Mouse (Mus musculus): ENCODE data around the gene Ssh3. TPM values are rescaled to one million over a fixed set of nuclear protein-coding genes. Genes with fewer than 3 reads are reported as not detected.
A peak's percentile ranks its signal among the peaks of the same experiment; 100 is the strongest.
"Not testable (repeated sequence)": the region's sequence is repeated elsewhere in the genome, so short reads cannot be mapped to it uniquely, and the experiment has no call there.

Gene Ssh3
- polyA plus RNA-seq, 1 experiment from 2014 or later: 2.3 TPM

DNA sequence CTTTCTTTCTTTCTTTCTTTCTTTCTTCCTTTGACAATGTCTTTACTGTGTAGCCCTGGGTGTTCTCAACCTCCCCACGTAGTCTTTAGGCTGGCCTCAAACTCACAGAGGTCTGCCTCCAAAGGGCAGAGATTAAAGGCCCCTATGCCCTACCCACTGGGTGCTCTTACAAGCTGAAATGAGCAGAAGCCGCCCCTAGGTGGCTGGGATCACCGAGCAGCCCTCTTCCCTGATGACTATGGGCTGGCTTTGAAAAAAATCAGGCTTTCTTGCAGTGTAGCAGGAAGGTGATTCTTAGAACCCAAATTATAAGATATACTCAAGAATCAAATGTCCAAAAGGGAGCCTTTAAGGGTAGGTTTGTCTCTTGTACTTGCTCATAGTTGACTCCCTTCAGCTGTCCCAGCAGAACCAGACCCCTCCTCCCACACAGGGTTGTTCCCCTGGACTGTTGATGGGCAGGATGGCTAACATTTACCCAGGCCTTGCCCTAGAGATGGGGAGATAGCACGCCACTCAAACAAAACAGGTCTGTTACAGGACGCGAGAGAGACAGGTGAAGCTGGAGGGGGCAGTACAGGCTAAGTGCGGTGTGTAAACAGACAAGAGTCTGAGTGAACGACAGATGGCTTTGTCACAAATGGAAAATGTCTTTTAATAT, 7.8 kb downstream of the Ssh3 start:
- Histone ChIP-seq H3K36me3 (ENCODE audit: control insufficient read depth, insufficient read depth, low read length) (no peaks in the 10 kb centered on the region), H3K9ac (ENCODE audit: low read length) (no peak overlapping the region), H3K4me2 (ENCODE audit: low read depth) (no peak overlapping the region), H3K4me3 (ENCODE audit: low read depth, low read length) (no peak overlapping the region), H3K27me3 (ENCODE audit: control insufficient read depth, insufficient read depth, low read length) (no peaks in the 10 kb centered on the region), H3K27ac (ENCODE audit: low read depth, low read length) (no peak overlapping the region), H3K4me1 (ENCODE audit: control insufficient read depth, insufficient read depth, low read length) (no peaks in the 10 kb centered on the region), H3K9me3 (ENCODE audit: control insufficient read depth, low read length) (no peaks in the 10 kb centered on the region)
- ATAC-seq (ENCODE audit: insufficient read depth, low FRiP score, low TSS enrichment) (no peak), DNase-seq (ENCODE audit: low spot score) (no peak)
- WGBS: 67% methylated on average over 8 of the region's 8 CpGs

DNA sequence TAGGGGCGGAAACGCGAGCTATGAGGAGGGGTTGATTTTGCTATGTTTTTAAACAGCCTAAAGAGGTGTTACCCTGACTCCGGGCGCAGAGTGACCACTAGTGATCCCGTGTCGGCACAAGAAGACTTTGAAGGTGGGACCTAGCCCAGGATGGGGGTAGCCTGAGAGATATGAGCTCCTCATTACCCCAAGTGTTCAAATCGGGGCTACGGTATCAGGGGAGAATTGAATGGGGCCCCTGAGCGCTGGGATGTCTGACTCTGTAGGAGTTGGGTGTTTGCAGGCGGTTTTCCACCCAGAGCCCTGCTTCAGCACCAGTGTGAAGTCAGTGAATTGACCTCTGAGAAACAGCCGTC, 11.1 kb downstream of the Ssh3 start:
- Histone ChIP-seq H3K27ac (ENCODE audit: low read depth, low read length) (no peak overlapping the region), H3K9ac (ENCODE audit: low read length) (peak overlapping the region; percentile 48), H3K4me1 (ENCODE audit: control insufficient read depth, insufficient read depth, low read length) (no peaks in the 10 kb centered on the region), H3K27me3 (ENCODE audit: control insufficient read depth, insufficient read depth, low read length) (no peaks in the 10 kb centered on the region), H3K9me3 (ENCODE audit: control insufficient read depth, low read length) (no peaks in the 10 kb centered on the region), H3K4me3 (ENCODE audit: low read depth, low read length) (peak overlapping the region; percentile 63), H3K4me2 (ENCODE audit: low read depth) (peak overlapping the region; percentile 84), H3K36me3 (ENCODE audit: control insufficient read depth, insufficient read depth, low read length) (no peaks in the 10 kb centered on the region)
- DNase-seq (ENCODE audit: low spot score) (no peak), ATAC-seq (ENCODE audit: insufficient read depth, low FRiP score, low TSS enrichment) (peak; percentile 42; the same call in 1 of the 2 replicates)
- 20% methylated on average over 12 of the region's 12 CpGs for WGBS

DNA sequence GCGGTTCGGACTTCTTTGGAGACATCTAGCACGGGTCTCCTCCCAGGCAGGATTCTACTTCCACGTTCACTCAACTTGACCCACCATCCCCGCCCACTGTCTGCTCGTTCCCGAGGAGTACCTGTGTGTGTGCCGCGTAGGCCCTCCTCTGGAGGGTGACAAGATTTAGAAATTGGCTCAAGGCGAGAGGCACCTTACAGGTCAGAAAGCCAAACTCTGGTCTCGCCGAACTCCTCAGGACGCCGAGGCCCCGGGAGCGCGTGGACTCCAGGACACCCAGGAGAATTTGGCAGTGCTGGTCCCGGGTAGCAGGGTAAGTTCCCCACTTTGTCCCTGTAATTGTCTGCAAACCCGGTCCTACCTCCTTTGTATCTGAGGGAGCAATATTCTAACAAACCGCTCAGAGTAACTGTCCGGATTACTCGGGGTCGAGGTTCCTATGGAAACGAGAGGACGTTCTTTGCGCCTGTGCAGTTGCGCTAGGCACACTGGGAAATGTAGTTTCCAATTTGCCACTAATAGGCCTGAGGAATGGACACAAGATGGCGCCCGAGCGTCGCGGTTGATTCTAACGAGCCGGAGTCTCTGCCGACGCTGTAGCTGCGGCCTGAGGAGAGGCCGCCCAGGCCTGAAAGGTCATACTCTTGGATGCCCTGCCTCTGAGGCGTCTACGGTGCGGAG, 11.6 kb downstream of the Ssh3 start:
- peak; percentile 93 for ATAC-seq (ENCODE audit: insufficient read depth, low FRiP score, low TSS enrichment)
- WGBS: 2% methylated on average over 41 of the region's 41 CpGs

DNA sequence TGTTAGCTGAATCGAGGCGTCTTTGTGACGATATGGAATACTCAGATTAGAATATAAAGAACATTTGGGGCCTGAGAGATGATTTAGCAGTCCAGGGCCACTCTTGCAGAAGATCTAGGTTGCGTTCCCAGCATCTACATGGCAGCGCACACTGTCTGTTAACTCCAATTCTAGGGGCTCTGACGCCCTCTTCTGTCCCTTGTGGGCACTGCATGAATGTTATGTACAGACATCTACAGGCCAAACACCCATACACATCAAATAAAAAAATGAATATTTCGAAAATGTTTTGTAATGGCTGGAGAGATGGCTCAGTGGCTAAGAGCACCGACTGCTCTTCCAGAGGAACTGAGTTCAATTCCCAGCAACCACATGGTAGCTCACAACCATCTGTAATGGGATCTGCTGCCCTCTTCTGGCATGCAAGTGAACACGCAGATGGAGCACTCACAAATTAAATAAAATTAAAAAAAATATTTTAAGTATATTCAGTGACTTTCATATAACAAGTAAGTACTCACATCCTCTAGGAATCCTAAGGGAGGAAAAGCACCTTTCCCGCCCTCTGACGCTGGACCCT, 13.3 kb downstream of the Ssh3 start:
- DNase-seq (ENCODE audit: low spot score) (no peak), ATAC-seq (ENCODE audit: insufficient read depth, low FRiP score, low TSS enrichment) (no peak)
- Histone ChIP-seq H3K9me3 (ENCODE audit: control insufficient read depth, low read length) (no peaks in the 10 kb centered on the region), H3K4me1 (ENCODE audit: control insufficient read depth, insufficient read depth, low read length) (no peaks in the 10 kb centered on the region), H3K27me3 (ENCODE audit: control insufficient read depth, insufficient read depth, low read length) (no peaks in the 10 kb centered on the region), H3K9ac (ENCODE audit: low read length) (no peak overlapping the region), H3K36me3 (ENCODE audit: control insufficient read depth, insufficient read depth, low read length) (no peaks in the 10 kb centered on the region), H3K4me2 (ENCODE audit: low read depth) (no peak overlapping the region), H3K27ac (ENCODE audit: low read depth, low read length) (no peak overlapping the region), H3K4me3 (ENCODE audit: low read depth, low read length) (no peak overlapping the region)
- 74% methylated on average over 11 of the region's 11 CpGs for WGBS

More for the DNA sequence above, 11.6 kb downstream of the Ssh3 start:
- Histone ChIP-seq H3K9ac (ENCODE audit: low read length) (peak overlapping the region; percentile 56), H3K9me3 (ENCODE audit: control insufficient read depth, low read length) (no peaks in the 10 kb centered on the region), H3K36me3 (ENCODE audit: control insufficient read depth, insufficient read depth, low read length) (no peaks in the 10 kb centered on the region), H3K4me1 (ENCODE audit: control insufficient read depth, insufficient read depth, low read length) (no peaks in the 10 kb centered on the region), H3K4me2 (ENCODE audit: low read depth) (peak overlapping the region; percentile 84), H3K27ac (ENCODE audit: low read depth, low read length) (no peak overlapping the region), H3K27me3 (ENCODE audit: control insufficient read depth, insufficient read depth, low read length) (no peaks in the 10 kb centered on the region), H3K4me3 (ENCODE audit: low read depth, low read length) (peak overlapping the region; percentile 63)
- peak; percentile 94 for DNase-seq (ENCODE audit: low spot score)

DNA sequence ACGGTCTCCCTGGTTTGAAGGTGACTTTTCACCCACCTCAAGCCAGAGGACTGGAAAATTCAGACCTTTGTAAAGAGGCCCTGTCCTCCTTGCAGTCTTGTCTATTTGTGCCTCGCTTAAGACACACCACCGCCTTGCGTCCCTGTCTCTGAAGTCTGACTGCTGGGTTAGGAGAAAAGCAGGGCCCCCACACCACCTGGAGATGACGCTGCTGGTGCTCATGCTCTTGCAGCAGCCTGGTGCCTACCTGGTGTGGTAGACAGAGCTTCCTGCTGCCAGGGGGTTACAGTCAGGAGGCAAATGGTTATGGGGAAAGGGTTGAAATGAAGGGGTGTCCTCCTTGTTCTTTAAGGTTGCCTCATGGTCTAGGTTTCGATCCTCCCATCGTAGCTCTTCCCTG, 14.8 kb downstream of the Ssh3 start:
- Histone ChIP-seq H3K27ac (ENCODE audit: low read depth, low read length) (no peak overlapping the region), H3K27me3 (ENCODE audit: control insufficient read depth, insufficient read depth, low read length) (no peaks in the 10 kb centered on the region), H3K9me3 (ENCODE audit: control insufficient read depth, low read length) (no peaks in the 10 kb centered on the region), H3K9ac (ENCODE audit: low read length) (no peak overlapping the region), H3K4me2 (ENCODE audit: low read depth) (no peak overlapping the region), H3K4me1 (ENCODE audit: control insufficient read depth, insufficient read depth, low read length) (no peaks in the 10 kb centered on the region), H3K4me3 (ENCODE audit: low read depth, low read length) (no peak overlapping the region), H3K36me3 (ENCODE audit: control insufficient read depth, insufficient read depth, low read length) (no peaks in the 10 kb centered on the region)
- 91% methylated on average over 7 of the region's 7 CpGs for WGBS
- DNase-seq (ENCODE audit: low spot score): no peak
- no peak for ATAC-seq (ENCODE audit: insufficient read depth, low FRiP score, low TSS enrichment)

DNA sequence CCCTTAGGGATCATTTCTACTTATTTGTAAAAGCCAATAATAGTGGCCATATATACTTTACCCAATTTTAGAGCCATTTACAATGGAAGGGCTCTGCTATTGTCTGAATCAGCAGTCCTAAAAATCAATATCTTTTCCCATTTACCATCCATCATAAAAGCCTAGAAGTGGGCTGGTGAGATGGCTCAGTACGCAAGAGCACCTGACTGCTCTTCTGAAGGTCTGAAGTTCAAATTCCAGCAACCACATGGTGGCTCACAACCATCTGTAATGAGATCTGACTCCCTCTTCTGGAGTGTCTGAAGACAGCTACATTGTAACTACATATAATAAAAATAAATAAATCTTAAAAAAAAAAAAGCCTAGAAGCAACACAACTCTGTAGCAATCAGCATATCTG, 20.3 kb downstream of the Ssh3 start:
- H3K27me3 ChIP-seq (ENCODE audit: control insufficient read depth, insufficient read depth, low read length); ATAC-seq (ENCODE audit: insufficient read depth, low FRiP score, low TSS enrichment); H3K36me3 ChIP-seq (ENCODE audit: control insufficient read depth, insufficient read depth, low read length); H3K27ac ChIP-seq (ENCODE audit: low read depth, low read length); H3K4me1 ChIP-seq (ENCODE audit: control insufficient read depth, insufficient read depth, low read length); H3K9ac ChIP-seq (ENCODE audit: low read length); H3K9me3 ChIP-seq (ENCODE audit: control insufficient read depth, low read length); H3K4me3 ChIP-seq (ENCODE audit: low read depth, low read length); H3K4me2 ChIP-seq (ENCODE audit: low read depth); DNase-seq (ENCODE audit: low spot score): not testable (repeated sequence)
- 77% methylated on average over 1 of the region's 1 CpGs for WGBS

DNA sequence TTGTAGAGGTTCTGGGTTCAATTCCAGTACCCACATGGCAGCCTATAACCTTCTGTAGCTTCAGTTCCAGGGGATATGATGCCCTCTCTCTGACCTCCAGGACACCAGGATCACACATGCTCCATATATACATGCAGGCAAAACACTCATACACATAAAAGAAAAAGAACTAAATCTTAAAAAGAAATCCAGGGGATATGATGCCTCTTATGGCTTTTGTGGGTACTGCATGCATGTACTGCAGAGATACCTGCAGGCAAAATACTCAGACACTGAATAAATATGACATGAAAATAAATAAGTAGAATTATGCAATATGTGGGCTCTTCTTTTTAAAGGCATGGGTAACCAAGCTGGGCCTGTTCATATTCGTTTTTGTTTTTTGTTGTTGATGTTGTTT, 22.0 kb downstream of the Ssh3 start:
- Histone ChIP-seq H3K4me1 (ENCODE audit: control insufficient read depth, insufficient read depth, low read length) (no peaks in the 10 kb centered on the region), H3K9ac (ENCODE audit: low read length) (no peak overlapping the region), H3K27ac (ENCODE audit: low read depth, low read length) (no peak overlapping the region), H3K36me3 (ENCODE audit: control insufficient read depth, insufficient read depth, low read length) (no peaks in the 10 kb centered on the region), H3K4me2 (ENCODE audit: low read depth) (no peak overlapping the region), H3K9me3 (ENCODE audit: control insufficient read depth, low read length) (no peaks in the 10 kb centered on the region), H3K4me3 (ENCODE audit: low read depth, low read length) (no peak overlapping the region), H3K27me3 (ENCODE audit: control insufficient read depth, insufficient read depth, low read length) (no peaks in the 10 kb centered on the region)
- 51% methylated on average over 1 of the region's 1 CpGs for WGBS
- ATAC-seq (ENCODE audit: insufficient read depth, low FRiP score, low TSS enrichment): no peak
- no peak for DNase-seq (ENCODE audit: low spot score)

DNA sequence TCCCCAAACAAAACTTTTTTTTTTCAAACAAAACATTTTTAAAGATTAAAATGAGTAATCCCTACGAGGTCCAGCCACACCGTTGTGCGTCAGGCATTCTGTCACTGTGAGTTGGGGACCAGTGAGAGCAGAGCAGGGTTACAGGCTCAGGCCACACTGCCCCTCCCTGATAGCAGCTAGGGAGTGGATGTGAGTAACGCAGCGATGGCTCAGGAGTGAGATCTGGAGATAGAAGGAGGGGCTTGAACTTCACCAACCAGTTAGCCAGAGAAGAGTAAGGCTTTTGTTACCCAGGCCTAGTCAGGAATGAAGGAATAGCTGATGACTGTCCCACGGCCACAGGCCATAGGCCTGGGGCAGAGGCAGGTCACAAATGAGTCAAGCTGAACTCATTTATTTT, 24.2 kb downstream of the Ssh3 start:
- WGBS: 78% methylated on average over 6 of the region's 6 CpGs
- no peaks in the 10 kb centered on the region for H3K27me3 ChIP-seq (ENCODE audit: control insufficient read depth, insufficient read depth, low read length)
- H3K9ac ChIP-seq (ENCODE audit: low read length): no peak overlapping the region
- no peak overlapping the region for H3K4me2 ChIP-seq (ENCODE audit: low read depth)
- H3K9me3 ChIP-seq (ENCODE audit: control insufficient read depth, low read length): no peaks in the 10 kb centered on the region
- H3K4me3 ChIP-seq (ENCODE audit: low read depth, low read length): no peak overlapping the region
- H3K36me3 ChIP-seq (ENCODE audit: control insufficient read depth, insufficient read depth, low read length): no peaks in the 10 kb centered on the region
- DNase-seq (ENCODE audit: low spot score) (no peak), ATAC-seq (ENCODE audit: insufficient read depth, low FRiP score, low TSS enrichment) (no peak)
- no peak overlapping the region for H3K27ac ChIP-seq (ENCODE audit: low read depth, low read length)
- H3K4me1 ChIP-seq (ENCODE audit: control insufficient read depth, insufficient read depth, low read length): no peaks in the 10 kb centered on the region

DNA sequence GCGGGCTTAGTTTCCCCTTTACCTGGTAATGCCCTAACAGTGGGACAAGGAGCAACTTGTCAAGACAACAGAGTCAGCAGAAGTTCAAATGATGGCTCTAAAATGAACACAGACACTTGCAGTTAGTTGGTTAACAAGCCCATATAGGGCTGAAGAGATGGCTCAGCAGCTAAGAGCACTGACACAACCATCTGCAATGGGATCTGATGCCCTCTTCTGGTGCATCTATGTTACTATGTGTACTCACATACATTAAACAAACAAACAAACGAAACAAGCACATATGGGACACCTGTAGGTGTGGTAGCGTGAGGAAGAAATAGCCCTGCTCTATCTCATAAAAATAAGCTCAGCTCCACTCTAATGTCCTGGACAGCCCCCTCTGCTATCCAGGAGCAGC, 26.6 kb downstream of the Ssh3 start:
- Histone ChIP-seq H3K4me3 (ENCODE audit: low read depth, low read length) (no peak overlapping the region), H3K4me1 (ENCODE audit: control insufficient read depth, insufficient read depth, low read length) (no peaks in the 10 kb centered on the region), H3K9me3 (ENCODE audit: control insufficient read depth, low read length) (no peaks in the 10 kb centered on the region), H3K27me3 (ENCODE audit: control insufficient read depth, insufficient read depth, low read length) (no peaks in the 10 kb centered on the region), H3K36me3 (ENCODE audit: control insufficient read depth, insufficient read depth, low read length) (no peaks in the 10 kb centered on the region), H3K4me2 (ENCODE audit: low read depth) (no peak overlapping the region), H3K9ac (ENCODE audit: low read length) (no peak overlapping the region), H3K27ac (ENCODE audit: low read depth, low read length) (no peak overlapping the region)
- DNase-seq (ENCODE audit: low spot score) (no peak), ATAC-seq (ENCODE audit: insufficient read depth, low FRiP score, low TSS enrichment) (no peak)
- WGBS: 72% methylated on average over 3 of the region's 3 CpGs

Data from neural tube, embryonic 11.5 days (tissue).